Mouse (Mus musculus) hindbrain, embryonic 14.5 days (tissue): Measurements from ENCODE around the gene Sfpq. TPM values are rescaled to one million over a fixed set of nuclear protein-coding genes. Genes with fewer than 3 reads are reported as not detected.
A peak's percentile ranks its signal among the peaks of the same experiment; 100 is the strongest.
"Not testable (repeated sequence)": the region's sequence is repeated elsewhere in the genome, so short reads cannot be mapped to it uniquely, and the experiment has no call there.

Experiments used
- ATAC-seq: fragments of 200-750 bp; cut with Nextera tagmentation; 2 replicates; pipeline ENCODE4 v1.8.0; 2017; ENCODE audit warnings: moderate number of reproducible peaks, mild to moderate bottlenecking, moderate TSS enrichment, moderate library complexity; ENCODE audit not compliant: low FRiP score
- DNase-seq: peaks from one replicate; pipeline ENCODE4 v3.0.0-alpha.2; 2015; ENCODE audit warnings: low spot score
- H3K27ac ChIP-seq: fragments of 300-500 bp; sonication (generic); 2 replicates; pipeline ENCODE4 v1.5.1; 2014; ENCODE audit warnings: mild to moderate bottlenecking, moderate library complexity
- H3K27me3 ChIP-seq: fragments of 300-500 bp; sonication (generic); 2 replicates; pipeline ENCODE4 v1.6.1; 2014; ENCODE audit warnings: mild to moderate bottlenecking, low read length, mixed read lengths; ENCODE audit not compliant: control insufficient read depth, insufficient read depth
- H3K36me3 ChIP-seq: fragments of 300-500 bp; sonication (generic); replicated peaks from 2 replicates; pipeline ENCODE4 v1.6.1; 2014; ENCODE audit not compliant: control insufficient read depth, insufficient read depth
- H3K4me1 ChIP-seq: fragments of 300-500 bp; sonication (generic); replicated peaks from 2 replicates; pipeline ENCODE4 v1.6.1; 2014; ENCODE audit warnings: antibody characterized with exemption, low read length, mixed read lengths; ENCODE audit not compliant: control insufficient read depth, insufficient read depth
- H3K4me2 ChIP-seq: fragments of 300-500 bp; sonication (generic); replicated peaks from 2 replicates; pipeline ENCODE4 v1.6.1; 2014; ENCODE audit warnings: mild to moderate bottlenecking, moderate library complexity
- H3K4me3 ChIP-seq: fragments of 300-500 bp; sonication (generic); replicated peaks from 2 replicates; pipeline ENCODE4 v1.5.1; 2014; ENCODE audit warnings: mild to moderate bottlenecking, low read length
- H3K9ac ChIP-seq: fragments of 300-500 bp; sonication (generic); 2 replicates; pipeline ENCODE4 v1.6.1; 2014
- H3K9me3 ChIP-seq: fragments of 300-500 bp; sonication (generic); 2 replicates; pipeline ENCODE4 v1.6.1; 2016; ENCODE audit warnings: low read length; ENCODE audit not compliant: control insufficient read depth
- WGBS: fragments of 180-500 bp; shearing (Covaris S2); extraction: QIAGEN DNeasy Blood & Tissue Kit; methylation state at CpG from one replicate; pipeline ENCODE4 v1.1.7; 2014; 5-methylcytosine and 5-hydroxymethylcytosine counted together
- polyA plus RNA-seq: library from polyadenylated mRNA; unstranded; fragments of >200 nt; fragmentation: Nextera tagmentation; extraction: Ambion mirVana; gene quantifications from 2 replicates; pipeline ENCODE4 v1.2.1, GENCODE M21; 2014

Gene Sfpq
- polyA plus RNA-seq: 92.5 and 102 TPM in 2 replicates

- Histone ChIP-seq H3K27ac (peak within 1 kb of the TSS; percentile 98), H3K4me2 (peak within 1 kb of the TSS; percentile 86), H3K27me3 (no peaks in the 10 kb centered on the region), H3K4me3 (peak within 1 kb of the TSS; percentile 100), H3K4me1 (peaks cover 30% of the 10 kb centered on the region), H3K9me3 (no peaks in the 10 kb centered on the region), H3K9ac (peak within 1 kb of the TSS; percentile 100), H3K36me3 (peaks cover 35% of the 10 kb centered on the region)
- under 1% methylated on average over 82 of the region's 87 CpGs for WGBS
- ATAC-seq (peak; percentile 97), DNase-seq (peak; percentile 100)
Observed at GRCm38 (mm10) chr4:127021151-127021945, at the start of gene Sfpq. Sfpq (plus strand) TSS chr4:127021324.

GRCm38 (mm10) chr4:126977467-126977866, 43.7 kb upstream of the Sfpq start:
- H3K27me3 ChIP-seq: no peaks in the 10 kb centered on the region
- no peak overlapping the region for H3K27ac ChIP-seq
- H3K36me3 ChIP-seq: no peaks in the 10 kb centered on the region
- no peak overlapping the region for H3K9ac ChIP-seq
- no peak overlapping the region for H3K4me2 ChIP-seq
- H3K4me3 ChIP-seq: no peak overlapping the region
- DNase-seq: peak; percentile 42
- no peak for ATAC-seq
- no peaks in the 10 kb centered on the region for H3K9me3 ChIP-seq
- H3K4me1 ChIP-seq: no peaks in the 10 kb centered on the region

GRCm38 (mm10) chr4:126978706-126979105, 42.4 kb upstream of the Sfpq start:
- DNase-seq: no peak
- 88% methylated on average over 3 of the region's 3 CpGs for WGBS
- ATAC-seq: no peak
- Histone ChIP-seq H3K27ac (no peak overlapping the region), H3K36me3 (no peaks in the 10 kb centered on the region), H3K27me3 (no peaks in the 10 kb centered on the region), H3K9me3 (no peaks in the 10 kb centered on the region), H3K4me3 (no peak overlapping the region), H3K9ac (no peak overlapping the region), H3K4me1 (no peaks in the 10 kb centered on the region), H3K4me2 (no peak overlapping the region)

- H3K27me3 ChIP-seq: no peaks in the 10 kb centered on the region
- H3K4me2 ChIP-seq: no peak overlapping the region
- no peak overlapping the region for H3K4me3 ChIP-seq
- H3K9ac ChIP-seq: no peak overlapping the region
- no peaks in the 10 kb centered on the region for H3K36me3 ChIP-seq
- DNase-seq (no peak), ATAC-seq (no peak)
- no peaks in the 10 kb centered on the region for H3K9me3 ChIP-seq
- 75% methylated on average over 3 of the region's 3 CpGs for WGBS
- H3K27ac ChIP-seq: no peak overlapping the region
- no peaks in the 10 kb centered on the region for H3K4me1 ChIP-seq
Observed at GRCm38 (mm10) chr4:126983321-126983720, 37.8 kb upstream of the Sfpq start.

GRCm38 (mm10) chr4:126983736-126984525, 37.2 kb upstream of the Sfpq start:
- H3K4me1 ChIP-seq, ATAC-seq, H3K36me3 ChIP-seq, H3K9ac ChIP-seq, H3K27ac ChIP-seq, DNase-seq, H3K4me3 ChIP-seq, H3K27me3 ChIP-seq, H3K4me2 ChIP-seq, H3K9me3 ChIP-seq: not testable (repeated sequence)
- 86% methylated on average over 12 of the region's 13 CpGs for WGBS

DNA sequence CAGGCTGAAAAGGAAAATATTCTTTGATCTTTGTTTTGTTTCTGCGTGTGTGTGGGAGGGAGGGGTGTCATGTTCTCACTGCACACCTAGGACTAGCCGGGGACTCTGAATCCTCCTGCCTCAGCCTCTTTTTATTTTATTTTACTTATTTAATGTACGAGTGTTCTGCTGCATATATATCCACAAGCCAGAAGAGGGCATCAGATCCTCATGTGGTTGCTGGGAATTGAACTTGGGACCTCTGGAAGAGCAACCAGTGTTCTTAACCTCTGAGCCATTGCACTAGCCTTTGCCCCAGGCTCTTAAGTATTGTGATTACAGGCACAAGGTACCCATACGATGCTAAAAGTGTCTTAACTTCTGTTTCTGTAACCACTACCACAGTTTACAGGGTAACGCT, 34.4 kb upstream of the Sfpq start:
- H3K9ac ChIP-seq: no peak overlapping the region
- H3K4me1 ChIP-seq: no peaks in the 10 kb centered on the region
- DNase-seq: no peak
- no peaks in the 10 kb centered on the region for H3K27me3 ChIP-seq
- no peak overlapping the region for H3K4me3 ChIP-seq
- no peaks in the 10 kb centered on the region for H3K36me3 ChIP-seq
- ATAC-seq: no peak
- no peak overlapping the region for H3K27ac ChIP-seq
- H3K9me3 ChIP-seq: no peaks in the 10 kb centered on the region
- no peak overlapping the region for H3K4me2 ChIP-seq
- WGBS: 88% methylated on average over 5 of the region's 5 CpGs

DNA sequence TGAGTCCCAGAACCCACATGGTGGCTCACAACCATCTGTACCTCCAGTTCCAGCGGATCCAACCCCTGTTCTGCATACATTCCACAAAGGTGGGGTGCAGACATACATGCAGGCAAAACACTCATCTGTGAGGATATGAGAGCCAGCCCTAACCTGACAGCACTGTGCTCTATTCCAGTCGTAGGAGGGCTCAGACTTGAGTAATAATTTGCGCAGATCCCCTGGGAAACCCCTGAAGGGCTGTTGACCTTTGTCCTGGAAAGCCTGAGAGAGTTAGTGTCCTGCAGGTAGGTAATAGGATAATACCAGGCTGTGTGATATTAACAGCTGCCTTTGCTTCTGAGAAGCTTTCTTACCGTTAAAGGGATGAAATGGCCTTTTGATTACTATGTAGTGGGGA, 32.6 kb upstream of the Sfpq start:
- no peaks in the 10 kb centered on the region for H3K4me1 ChIP-seq
- no peaks in the 10 kb centered on the region for H3K9me3 ChIP-seq
- WGBS: 79% methylated on average over 4 of the region's 4 CpGs
- H3K27me3 ChIP-seq: no peaks in the 10 kb centered on the region
- DNase-seq (no peak), ATAC-seq (no peak)
- no peak overlapping the region for H3K9ac ChIP-seq
- H3K4me2 ChIP-seq: no peak overlapping the region
- no peak overlapping the region for H3K4me3 ChIP-seq
- H3K36me3 ChIP-seq: no peaks in the 10 kb centered on the region
- no peak overlapping the region for H3K27ac ChIP-seq

GRCm38 (mm10) chr4:126990553-126990952, 30.6 kb upstream of the Sfpq start:
- no peak for DNase-seq
- H3K4me3 ChIP-seq: no peak overlapping the region
- no peak overlapping the region for H3K9ac ChIP-seq

GRCm38 (mm10) chr4:126992356-126992755, 28.8 kb upstream of the Sfpq start:
- Histone ChIP-seq H3K9me3 (no peaks in the 10 kb centered on the region), H3K36me3 (no peaks in the 10 kb centered on the region), H3K27ac (no peak overlapping the region), H3K4me1 (no peaks in the 10 kb centered on the region), H3K27me3 (no peaks in the 10 kb centered on the region), H3K4me2 (no peak overlapping the region), H3K4me3 (no peak overlapping the region), H3K9ac (no peak overlapping the region)
- 67% methylated on average over 5 of the region's 5 CpGs for WGBS
- DNase-seq (no peak), ATAC-seq (no peak)

More at GRCm38 (mm10) chr4:126990553-126990952, 30.6 kb upstream of the Sfpq start:
- Histone ChIP-seq H3K36me3 (no peaks in the 10 kb centered on the region), H3K4me2 (no peak overlapping the region), H3K27ac (no peak overlapping the region), H3K9me3 (no peaks in the 10 kb centered on the region), H3K27me3 (no peaks in the 10 kb centered on the region), H3K4me1 (no peaks in the 10 kb centered on the region)
- ATAC-seq: no peak
